Mouse (Mus musculus): Measurements from ENCODE around the gene Psmd1. TPM values are rescaled to one million over a fixed set of nuclear protein-coding genes. Genes with fewer than 3 reads are reported as not detected.

Psmd1 gene
- polyA plus RNA-seq, 1 experiment from 2014 or later: 198 TPM

GRCm38 (mm10) chr1:86188271-86188670 lies 124.1 kb downstream of the Psmd1 start:
- Histone ChIP-seq H3K4me1 (ENCODE audit: control insufficient read depth, insufficient read depth, low read length) (no peaks in the 10 kb centered on the region), H3K36me3 (ENCODE audit: control insufficient read depth, insufficient read depth, low read length) (peaks cover 12% of the 10 kb centered on the region; the same call in 1 of the 2 replicates), H3K9ac (ENCODE audit: low read depth, low read length) (no peak overlapping the region), H3K9me3 (replicated peaks; ENCODE audit: control insufficient read depth, low read length, poor library complexity, severe bottlenecking) (no peaks in the 10 kb centered on the region), H3K27ac (ENCODE audit: low read length) (no peak overlapping the region), H3K4me3 (ENCODE audit: low read depth, low read length) (no peak overlapping the region), H3K4me2 (ENCODE audit: low read length) (no peak overlapping the region), H3K27me3 (ENCODE audit: control insufficient read depth, insufficient read depth, low read depth, low read length) (no peaks in the 10 kb centered on the region)
- WGBS: 85% methylated on average over 2 of the region's 2 CpGs
- no peak for ATAC-seq

Other genes starting within 250 kb of the Psmd1 start
- 249 and 258 TPM in 2 replicates for gene Itm2c, start 170.1 kb upstream of the Psmd1 start, polyA plus RNA-seq (2015; fragmentation: Nextera tagmentation; extraction: Ambion mirVana)
- gene 4933407L21Rik, start 135.9 kb upstream of the Psmd1 start, polyA plus RNA-seq (2015; fragmentation: Nextera tagmentation; extraction: Ambion mirVana): 10.1 and 10.5 TPM in 2 replicates
- gene Gpr55, start 103.4 kb upstream of the Psmd1 start, polyA plus RNA-seq (2015; fragmentation: Nextera tagmentation; extraction: Ambion mirVana): 0.07 and 0.13 TPM in 2 replicates
- 0.55 and 0.67 TPM in 2 replicates for gene Spata3, start 47.6 kb upstream of the Psmd1 start, polyA plus RNA-seq (2015; fragmentation: Nextera tagmentation; extraction: Ambion mirVana)
- 6.8 and 10.1 TPM in 2 replicates for gene 2810459M11Rik, start 18.5 kb upstream of the Psmd1 start, polyA plus RNA-seq (2015; fragmentation: Nextera tagmentation; extraction: Ambion mirVana)
- 0.13 and 0.29 TPM in 2 replicates for gene Htr2b, start 47.6 kb downstream of the Psmd1 start, polyA plus RNA-seq (2015; fragmentation: Nextera tagmentation; extraction: Ambion mirVana)
- 0.79 TPM in 1 of 2 replicates, not detected in the other for gene Gm21972, start 69.2 kb downstream of the Psmd1 start, polyA plus RNA-seq (2015; fragmentation: Nextera tagmentation; extraction: Ambion mirVana)
- gene Armc9, start 90.4 kb downstream of the Psmd1 start, polyA plus RNA-seq (2015; fragmentation: Nextera tagmentation; extraction: Ambion mirVana): 40.8 and 41.3 TPM in 2 replicates
- gene B3gnt7, start 238.4 kb downstream of the Psmd1 start, polyA plus RNA-seq (2015; fragmentation: Nextera tagmentation; extraction: Ambion mirVana): 9.0 and 10.8 TPM in 2 replicates